Mouse (Mus musculus) lung, embryonic 15.5 days (tissue): ENCODE data around the gene Tent5d. TPM values are rescaled to one million over a fixed set of nuclear protein-coding genes. Genes with fewer than 3 reads are reported as not detected.

ENCODE experiments used
- polyA plus RNA-seq: library from polyadenylated mRNA; unstranded; fragments of >200 nt; fragmentation: Nextera tagmentation; extraction: Ambion mirVana; gene quantifications from 2 replicates; pipeline ENCODE4 v1.2.1, GENCODE M21; 2015

The Tent5d gene
- polyA plus RNA-seq, 1 experiment from 2014 or later, result 0.11 TPM

Other genes with a start within 250 kb of the Tent5d start
- not detected in 2 replicates for gene Tbx22, start 124.6 kb upstream of the Tent5d start, polyA plus RNA-seq
- 13.2 and 14.1 TPM in 2 replicates for gene 2610002M06Rik, start 23.7 kb downstream of the Tent5d start, polyA plus RNA-seq
- not detected in 2 replicates for gene Gm732, start 155.9 kb downstream of the Tent5d start, polyA plus RNA-seq